ENCODE assay signal across 8 mouse cellular contexts in genomic region chr10:88983444-88983843, GRCm38 (mm10).
DNase-seq lines count a peak whose midpoint lies in the region.

No protein-coding gene starts in this region.

- intact Hi-C loops in left cerebral cortex, postnatal 25 days (cut with DNase I) = loop anchor here (5.0 kb wide), 2 partner anchors 116 to 156 kb away; partner anchors contain the start of gene Utp20
- intact Hi-C loops in gastrocnemius, postnatal 14 days (cut with DNase I; ENCODE audit: low total_unique reads) = no loop called here

- DNase-seq in gastrocnemius, postnatal 10 days = peak; percentile 9
- DNase-seq in gastrocnemius, adult 8-10 months (ENCODE audit: low spot score in 2 of 2) = no peak
- peak; percentile 7 for DNase-seq in ovary, postnatal 14 days (ENCODE audit: low spot score)
- DNase-seq in ovary, postnatal 36 days (ENCODE audit: low spot score) = no peak
- DNase-seq in embryo, embryonic 10.5 days (ENCODE audit: low spot score) = peak; percentile 39
- DNase-seq in left cerebral cortex, postnatal 25 days (ENCODE audit: low spot score in 2 of 2) = peak; percentile 41 to 50
- peak; percentile 28 to 43 for DNase-seq in urinary bladder, postnatal 36 days (ENCODE audit: low spot score in 2 of 2)
- DNase-seq in gastrocnemius, postnatal 14 days = no peak

Comparison
In these comparisons a context has a peak if more than half of its experiments do, and no peak if none do; other contexts are left out.
1. DNase-seq: peak in gastrocnemius, postnatal 10 days (single experiment), ovary, postnatal 14 days (single experiment), embryo, embryonic 10.5 days (single experiment), left cerebral cortex, postnatal 25 days (2 of 2) and urinary bladder, postnatal 36 days (2 of 2); none in gastrocnemius, adult 8-10 months (0 of 2), ovary, postnatal 36 days (single experiment) and gastrocnemius, postnatal 14 days (single experiment).